Mouse (Mus musculus) kidney, adult 9 months (tissue): ENCODE results near the gene Elfn2.

Experiments used
- DNase-seq: peaks from one replicate; pipeline ENCODE4 v3.0.0; 2022

The Elfn2 gene

DNA sequence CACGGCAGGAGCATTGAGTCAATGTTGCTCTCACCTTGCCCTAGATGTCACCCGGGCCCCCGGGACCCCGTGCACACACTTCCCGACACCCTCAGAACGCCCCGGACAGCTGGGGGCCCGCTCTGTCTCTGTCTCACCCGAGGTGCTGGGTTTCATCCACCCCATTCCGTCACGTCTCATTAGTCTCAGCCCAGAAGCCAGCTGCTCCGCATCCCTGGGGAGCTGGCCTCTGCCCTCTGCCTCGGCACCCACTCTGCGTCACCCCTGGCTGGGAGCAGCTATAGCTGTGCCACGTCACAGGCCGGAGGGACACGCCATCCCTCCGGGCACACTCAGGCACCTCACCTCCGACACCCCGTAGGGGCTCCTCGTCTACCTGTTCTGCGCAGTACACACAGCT, 38.3 kb downstream of the Elfn2 start:
- no peak for DNase-seq

DNA sequence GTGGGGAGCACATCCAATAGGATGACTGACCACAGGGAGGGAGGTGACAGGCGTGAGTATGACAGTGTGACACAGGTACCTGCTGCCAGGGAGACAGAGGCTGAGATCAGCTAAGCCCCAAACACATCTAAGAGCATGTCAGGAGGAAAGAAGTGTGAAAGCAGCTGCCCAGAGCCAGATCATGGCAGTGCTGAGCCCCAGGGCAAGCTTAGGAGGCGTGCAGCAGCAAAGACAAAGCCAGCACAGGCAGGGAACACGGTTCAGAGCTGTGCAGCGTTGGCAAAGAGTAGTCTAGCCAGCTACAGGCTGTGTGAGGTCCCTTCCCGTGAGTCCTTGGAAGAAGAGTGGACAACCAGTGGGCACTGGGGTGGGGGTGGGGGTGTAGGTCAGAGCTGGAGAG, 40.9 kb downstream of the Elfn2 start:
- no peak for DNase-seq

DNA sequence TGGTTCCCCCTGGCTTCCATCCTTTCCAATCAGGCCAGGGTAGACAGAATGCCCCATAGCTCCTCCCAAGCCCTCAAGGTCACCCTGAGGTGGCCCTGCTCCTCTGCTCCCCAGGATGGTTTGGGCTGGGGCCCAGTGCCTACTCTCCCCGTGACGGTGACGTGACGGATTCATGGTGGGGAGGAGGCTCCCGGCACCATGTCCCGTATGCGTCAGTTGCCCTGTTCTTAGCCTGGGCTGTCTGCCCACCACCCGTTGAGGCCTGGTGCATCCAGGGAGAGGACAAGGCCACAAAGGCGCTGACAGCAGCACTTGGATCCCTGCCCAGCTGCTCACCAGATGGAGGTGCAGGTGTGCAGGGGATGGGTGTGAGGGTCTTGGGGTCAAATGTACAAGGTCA, 41.6 kb downstream of the Elfn2 start:
- no peak for DNase-seq

DNA sequence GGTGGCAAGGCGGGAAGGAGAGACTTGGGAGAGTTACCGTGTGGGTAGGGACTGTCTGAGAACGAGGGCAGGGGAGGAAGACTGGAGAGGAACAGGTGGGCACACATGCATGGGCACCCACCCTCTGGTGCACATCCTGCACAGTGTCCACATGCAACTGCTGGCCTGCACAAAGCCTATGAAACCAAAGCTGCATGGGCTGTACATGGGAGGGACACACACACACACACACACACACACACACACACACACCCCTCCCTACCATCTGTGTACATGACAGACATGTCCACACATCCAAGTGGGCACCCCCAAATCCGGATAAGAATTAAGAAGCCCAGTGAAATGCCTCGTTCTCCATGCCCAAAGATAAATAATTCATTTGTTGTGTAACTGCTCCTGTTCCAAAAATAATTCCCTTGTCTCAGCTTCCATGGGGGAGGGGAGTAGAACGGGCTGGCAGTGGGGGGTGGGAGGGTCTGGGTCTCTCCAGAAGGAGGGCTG, 43.6 kb downstream of the Elfn2 start:
- DNase-seq, result no peak

DNA sequence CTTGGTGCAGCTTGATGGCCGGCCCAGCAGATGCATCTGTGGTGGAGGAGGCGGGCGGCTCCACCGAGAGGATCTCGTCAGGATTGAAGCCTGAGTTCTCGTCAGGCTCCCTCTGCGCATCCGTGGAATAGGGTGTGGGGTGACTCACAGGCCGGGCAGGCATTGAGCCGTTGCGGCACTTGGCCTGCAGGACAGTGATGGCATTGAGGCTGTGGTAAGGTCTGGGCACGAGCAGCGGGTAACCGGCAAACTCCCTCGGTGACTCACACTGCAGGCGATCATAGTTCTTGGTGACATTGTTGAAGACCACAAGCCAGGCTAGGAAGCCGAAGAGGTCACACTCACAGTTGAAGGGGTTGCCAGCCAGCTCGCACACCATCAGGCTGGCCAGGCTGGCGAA, 45.1 kb downstream of the Elfn2 start:
- DNase-seq, result no peak

DNA sequence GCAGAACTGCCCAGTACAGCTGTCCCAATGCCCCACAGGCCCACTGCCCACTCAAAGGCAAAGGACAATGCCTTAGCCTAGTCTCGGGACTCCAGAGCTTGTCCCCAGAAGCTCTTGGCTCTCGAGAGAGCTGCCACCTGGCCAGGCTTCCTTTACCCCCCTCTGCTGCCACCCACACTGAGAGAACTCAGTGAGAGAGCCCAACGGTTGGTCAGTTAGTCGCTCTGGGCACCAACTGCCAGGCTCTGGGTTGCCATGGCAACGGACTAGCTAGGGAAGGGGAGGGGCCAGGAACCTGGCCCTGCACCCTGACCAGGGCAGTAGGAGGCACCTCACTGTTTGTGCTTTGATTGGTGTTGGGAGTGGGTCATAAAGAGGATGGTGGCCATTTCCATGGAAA, 48.2 kb downstream of the Elfn2 start:
- peak; percentile 18 for DNase-seq

DNA sequence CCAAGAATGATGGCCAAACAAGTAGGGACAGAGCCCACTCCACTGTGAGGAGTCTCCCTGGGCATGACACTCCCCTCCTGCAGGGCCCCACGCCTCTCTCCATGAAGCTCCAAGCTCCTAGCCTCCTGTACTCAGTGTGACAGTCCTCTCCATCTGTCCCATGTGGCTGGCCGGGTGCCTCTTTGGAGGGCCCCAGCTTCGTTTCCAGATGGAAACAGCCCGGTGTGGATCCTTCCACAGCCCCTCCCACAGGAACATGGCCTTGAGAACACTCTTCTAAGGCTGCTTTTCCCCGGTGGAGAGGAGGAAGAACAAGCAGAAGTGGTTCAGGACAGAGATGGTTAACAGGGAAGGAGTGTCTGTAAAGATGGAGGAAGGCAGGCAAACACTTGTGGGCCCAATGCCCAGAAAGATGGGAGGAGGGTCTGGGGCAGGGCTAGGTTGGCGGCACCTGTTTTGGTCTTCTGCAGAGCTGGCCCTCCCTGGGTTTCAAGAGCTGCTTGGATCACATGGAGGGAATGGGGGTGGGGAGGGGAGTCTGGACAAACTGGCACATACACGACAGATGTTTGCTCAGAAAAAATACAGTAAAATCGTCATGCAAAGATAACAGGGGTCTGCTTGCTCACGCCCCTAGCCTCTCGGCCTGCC, 49.2 kb downstream of the Elfn2 start:
- no peak for DNase-seq

DNA sequence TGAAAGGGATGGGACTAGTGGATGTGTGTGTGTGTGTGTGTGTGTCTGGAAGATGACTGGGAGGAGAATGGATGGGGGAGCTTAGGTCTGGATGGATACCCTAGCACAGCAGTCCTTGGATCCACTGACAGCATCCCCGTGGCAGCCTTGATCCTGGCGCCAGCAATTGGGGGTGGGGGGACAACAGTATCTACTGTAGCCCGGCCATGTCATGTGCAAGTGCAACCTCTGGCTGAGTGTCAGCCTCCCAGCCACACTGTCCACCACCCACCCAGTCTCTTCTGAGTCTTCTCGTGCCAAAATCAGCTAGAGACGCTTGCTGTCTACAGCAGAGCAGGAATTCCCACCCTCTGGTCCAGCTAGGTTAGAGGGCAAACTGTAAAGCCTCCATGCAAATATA, 54.3 kb downstream of the Elfn2 start:
- DNase-seq, result no peak

DNA sequence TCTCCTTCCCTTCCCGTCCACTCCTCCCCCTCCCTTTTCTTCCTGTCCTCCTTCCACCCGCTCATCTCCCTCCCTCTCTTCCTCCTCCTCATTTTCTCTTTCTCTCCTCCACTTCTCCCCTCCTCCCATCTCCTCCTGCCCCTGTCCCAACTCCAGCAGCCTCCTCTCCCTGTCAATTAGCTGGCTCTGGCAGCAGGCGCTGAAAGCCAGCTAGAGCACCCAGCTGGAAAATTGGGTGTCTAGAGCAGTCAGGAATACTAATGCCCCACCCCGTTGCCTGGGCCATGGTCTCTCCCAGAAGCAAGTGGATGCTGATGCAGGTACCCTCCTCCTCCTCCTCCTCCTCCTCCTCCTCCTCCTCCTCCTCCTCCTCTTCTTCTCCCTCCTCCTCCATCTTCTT, 67.4 kb downstream of the Elfn2 start:
- DNase-seq, result no peak

DNA sequence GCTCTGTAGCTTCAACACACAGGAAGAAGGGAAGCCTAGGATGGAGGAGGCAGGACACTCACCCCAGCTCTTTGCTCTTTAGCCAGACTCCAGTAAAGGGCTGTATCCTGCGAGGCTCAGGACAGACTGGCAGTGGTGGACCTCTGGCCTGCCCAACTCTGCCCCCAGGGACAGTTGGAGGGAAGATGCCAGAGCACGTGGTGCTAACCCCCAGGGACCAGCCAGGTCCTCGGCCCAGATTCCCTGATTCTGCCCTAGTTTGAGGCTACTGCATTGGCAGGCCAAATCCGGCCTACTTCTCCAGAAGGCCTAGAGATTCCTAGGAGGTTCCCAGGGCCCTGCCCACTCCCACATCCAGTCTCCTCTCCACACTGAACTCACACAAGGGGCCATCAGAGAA, 70.8 kb downstream of the Elfn2 start:
- DNase-seq, result no peak

DNA sequence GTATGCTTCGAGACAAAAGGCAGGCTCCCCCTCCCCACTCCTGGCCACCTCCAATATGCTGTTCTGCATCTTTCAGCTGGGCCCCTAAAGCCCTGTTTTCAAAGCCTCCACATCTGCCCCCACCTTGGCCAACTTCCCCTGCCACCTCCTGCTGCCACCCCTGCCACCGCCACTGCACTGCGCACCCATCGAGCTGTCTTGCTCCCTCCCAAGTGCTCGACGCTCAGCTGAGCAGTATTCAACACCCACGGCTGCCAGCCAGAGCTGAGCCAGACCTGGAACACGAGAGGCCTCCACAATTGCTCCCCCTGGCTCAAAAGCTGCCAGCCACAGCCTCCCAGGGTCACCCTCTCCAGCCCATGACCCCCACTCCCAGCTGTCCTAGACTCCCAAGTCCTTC, 74.0 kb downstream of the Elfn2 start:
- DNase-seq, result no peak

DNA sequence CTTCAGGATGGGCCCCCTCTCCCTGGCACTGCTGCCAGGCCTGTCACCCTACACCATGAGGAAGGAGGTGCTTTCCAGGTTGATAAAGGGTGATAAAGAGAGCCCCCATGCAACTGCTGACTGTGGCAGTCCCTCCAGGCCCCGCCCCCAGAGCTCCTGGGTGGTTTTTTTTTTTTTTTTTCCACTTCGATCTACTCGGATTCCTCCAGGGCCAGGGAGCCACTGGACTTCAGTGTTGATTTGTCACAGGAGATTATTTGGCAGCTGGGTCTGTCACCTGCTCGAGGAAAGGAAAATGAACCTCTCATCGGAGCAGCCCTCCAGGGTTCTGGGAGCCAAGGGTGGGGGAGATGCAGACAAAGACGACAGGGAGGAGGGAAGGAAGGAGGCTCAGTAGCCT, 74.9 kb downstream of the Elfn2 start:
- no peak for DNase-seq

DNA sequence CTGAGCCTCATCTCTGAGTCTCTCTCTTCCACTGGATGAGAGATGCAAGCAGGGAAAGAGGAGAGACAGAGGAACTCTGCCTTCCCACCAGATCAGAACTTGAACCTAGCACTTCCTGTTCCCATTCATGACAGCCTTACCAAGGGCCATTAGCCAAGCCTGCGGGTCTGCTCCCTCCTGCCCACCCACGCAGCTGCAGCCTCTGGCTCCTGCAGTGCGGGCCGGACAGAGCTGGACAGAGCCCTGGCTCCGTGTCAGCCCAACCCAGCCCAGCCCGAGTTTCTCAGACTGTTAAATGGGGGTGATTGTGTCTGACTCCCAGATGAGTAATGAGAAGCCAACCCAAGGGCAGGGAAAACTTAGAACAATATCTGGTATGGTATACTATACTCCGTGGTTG, 83.3 kb downstream of the Elfn2 start:
- DNase-seq, result no peak

DNA sequence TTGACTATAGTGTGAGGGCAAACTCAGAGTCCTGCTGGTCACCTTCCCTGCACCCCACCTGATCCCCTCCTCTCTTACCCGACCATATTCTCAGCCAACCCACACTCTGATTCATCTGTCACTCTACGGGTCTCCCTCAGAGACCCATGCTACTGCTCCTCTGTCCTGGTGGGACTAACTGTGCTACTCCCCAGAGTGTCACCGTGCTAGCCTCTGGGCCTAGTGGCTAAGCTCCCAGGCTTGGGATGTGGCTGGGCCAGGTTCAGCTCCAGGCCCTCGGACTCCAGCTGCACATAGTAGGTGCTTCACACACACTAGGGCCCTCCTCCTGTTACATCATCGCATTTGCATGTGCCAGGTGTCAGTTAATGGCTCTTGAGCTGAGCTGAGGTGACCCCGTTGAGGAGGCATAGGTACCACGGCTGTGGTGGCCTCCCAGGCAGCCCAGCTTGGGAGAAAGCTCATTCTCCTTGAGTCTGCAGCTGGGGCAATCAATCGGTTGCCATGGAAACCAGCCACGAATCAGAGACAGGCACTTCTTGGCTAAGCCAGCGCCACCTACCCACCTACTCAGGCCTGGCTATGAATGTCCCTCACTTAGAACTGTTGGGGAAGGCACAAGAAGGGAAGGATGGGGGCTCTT, 84.4 kb downstream of the Elfn2 start:
- no peak for DNase-seq

DNA sequence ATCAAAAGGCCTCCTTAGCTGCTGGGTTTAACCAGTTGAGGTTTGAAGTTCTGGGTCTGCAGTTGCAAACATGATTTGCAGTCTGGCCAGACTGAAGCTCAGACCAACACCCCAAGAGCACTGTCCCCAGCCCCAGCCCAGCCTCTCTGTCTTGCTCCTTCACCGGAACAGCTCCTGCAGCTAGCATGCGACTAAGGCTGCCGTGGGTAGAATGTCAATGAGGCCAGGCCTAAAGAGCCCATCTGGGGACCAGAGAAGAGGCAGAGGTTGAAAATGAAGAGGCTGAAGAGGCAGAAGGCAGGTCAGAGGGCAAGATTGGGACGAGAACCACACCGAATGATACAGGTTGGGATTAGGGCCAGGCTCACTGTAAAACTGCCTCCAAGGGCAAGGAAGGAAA, 85.2 kb downstream of the Elfn2 start:
- no peak for DNase-seq

DNA sequence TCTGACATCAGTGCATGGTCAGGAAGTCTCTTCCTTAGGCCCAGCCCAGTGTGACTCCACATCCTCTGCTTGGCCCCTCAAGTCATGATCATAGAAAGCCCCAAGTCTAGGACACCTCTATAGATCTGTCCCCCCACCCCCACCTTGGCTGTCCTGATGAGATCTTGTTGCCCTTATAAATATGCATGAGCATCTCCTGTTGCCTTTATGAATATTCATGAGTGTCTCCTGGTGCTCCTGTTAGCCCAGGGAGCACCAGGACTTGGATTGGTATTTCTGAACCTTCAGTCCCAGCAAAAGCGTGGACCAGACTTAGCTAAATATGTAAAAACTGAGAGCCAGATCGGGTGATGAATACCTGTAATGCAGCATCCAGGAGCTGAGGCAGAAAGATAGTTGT, 86.2 kb downstream of the Elfn2 start:
- DNase-seq, result no peak

DNA sequence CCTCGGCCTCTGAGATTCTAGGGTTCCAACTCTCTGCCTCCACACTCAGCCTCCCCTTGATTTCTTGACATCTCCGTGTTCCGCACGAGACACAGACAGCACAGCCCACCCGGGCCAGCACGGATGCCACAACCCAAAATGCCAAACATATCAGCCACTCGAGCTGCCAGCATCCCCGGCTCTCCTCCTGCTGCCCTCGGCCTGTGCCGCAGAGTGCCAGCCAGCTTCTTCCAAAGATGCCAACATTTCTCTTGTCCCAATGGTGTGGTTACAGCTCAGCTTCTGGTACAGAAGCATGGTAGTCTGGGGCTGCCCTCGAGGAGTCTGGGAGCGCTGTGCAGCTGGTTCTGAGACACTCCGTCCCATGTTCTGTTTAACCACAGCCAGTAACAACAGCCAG, 92.3 kb downstream of the Elfn2 start:
- no peak for DNase-seq

DNA sequence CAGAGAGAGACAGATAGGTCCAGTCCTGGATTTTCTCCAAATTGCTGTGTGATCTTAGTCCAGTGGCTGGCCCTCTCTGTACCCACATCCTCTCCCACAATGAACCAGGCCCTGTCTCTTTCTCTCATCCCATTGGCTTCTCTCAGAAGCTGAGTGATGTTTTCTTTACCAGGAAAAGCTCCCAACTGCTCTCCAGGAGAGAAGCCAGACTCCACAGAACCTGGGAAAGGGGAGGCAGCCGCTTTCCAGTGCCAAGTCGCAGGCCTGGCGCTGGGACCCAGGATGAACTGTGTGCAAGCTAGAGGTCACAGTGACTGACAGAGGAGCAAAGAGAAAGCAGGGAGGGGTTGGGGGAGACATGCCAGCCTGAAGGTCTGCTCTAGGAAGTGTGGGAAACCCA, 93.6 kb downstream of the Elfn2 start:
- DNase-seq, result peak; percentile 36

DNA sequence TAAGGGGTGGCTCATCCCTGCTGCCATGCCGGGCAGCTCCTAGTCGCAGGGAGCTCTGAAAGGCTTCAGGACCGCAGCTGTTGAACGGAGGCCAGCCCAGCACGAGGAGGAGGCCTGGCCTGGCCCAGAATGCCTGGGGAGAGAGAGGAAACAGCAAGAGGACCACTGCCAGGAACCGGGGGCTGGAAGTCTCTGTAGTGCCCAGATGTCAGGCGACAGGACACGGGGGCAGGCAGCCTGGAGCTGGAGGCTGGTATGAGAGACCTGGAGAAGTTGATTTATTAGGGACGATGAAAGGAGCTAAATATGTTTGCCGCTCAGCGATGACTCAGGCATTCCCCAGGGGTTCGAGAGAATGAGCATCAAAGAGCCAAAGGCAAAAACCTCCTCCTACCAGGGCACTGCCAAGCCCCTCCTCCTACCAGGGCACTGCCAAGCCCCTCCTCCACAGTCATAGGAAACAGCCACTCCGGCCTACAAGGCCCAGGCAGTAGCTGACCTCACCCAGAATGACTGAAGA, 94.1 kb downstream of the Elfn2 start:
- DNase-seq, result peak; percentile 90

DNA sequence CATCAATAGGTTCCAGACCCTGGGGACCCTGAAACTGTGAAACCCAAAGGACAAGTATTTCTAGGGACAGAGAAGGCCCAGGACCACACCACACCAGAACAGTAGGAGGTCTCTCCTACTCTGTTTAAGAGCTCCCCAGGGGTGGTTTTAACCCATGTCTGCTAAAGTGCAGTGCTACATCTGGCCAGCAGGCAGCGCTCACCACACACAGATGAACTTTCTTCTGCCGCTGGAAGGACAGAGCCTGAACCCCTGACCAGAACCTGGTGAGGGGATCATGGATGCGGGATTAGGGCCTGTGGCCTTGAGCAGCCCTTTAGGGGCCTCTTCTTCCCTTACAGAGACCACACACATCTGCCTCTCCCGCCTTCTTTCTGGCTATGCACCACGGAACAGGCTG, 95.1 kb downstream of the Elfn2 start:
- DNase-seq, result peak; percentile 77
